Mouse (Mus musculus) ES-E14 (cell line): ENCODE measurements around the gene Rnf152. TPM values are rescaled to one million over a fixed set of nuclear protein-coding genes. Genes with fewer than 3 reads are reported as not detected.

Source experiments
- DNase-seq: peaks from one replicate; pipeline ENCODE4 v3.0.0-alpha.2; 2013; ENCODE audit warnings: low read depth, low spot score
- H3K27ac ChIP-seq: 2 replicates; pipeline ENCODE4 v1.5.1; 2012; ENCODE audit warnings: low read depth, mild to moderate bottlenecking, low read length, moderate library complexity, mixed read lengths; ENCODE audit not compliant: poor library complexity, insufficient read depth, severe bottlenecking
- H3K36me3 ChIP-seq: 2 replicates; pipeline ENCODE4 v1.6.1; 2012; ENCODE audit warnings: mild to moderate bottlenecking, low read length, moderate library complexity, mixed read lengths; ENCODE audit not compliant: control insufficient read depth, poor library complexity, insufficient read depth, severe bottlenecking
- H3K4me1 ChIP-seq, 2 experiments: fragments of 150-350 bp in 1 of 2; sonication (generic) in 1 of 2; 2 replicates each; pipeline ENCODE4 v1.6.1; 2012; ENCODE audit warnings: low read length in 2 of 2, mild to moderate bottlenecking in 1 of 2, mixed read lengths in 1 of 2; ENCODE audit not compliant: control insufficient read depth in 2 of 2, insufficient read depth in 2 of 2, poor library complexity in 1 of 2
- H3K4me3 ChIP-seq, 2 experiments: fragments of 150-350 bp in 1 of 2; sonication (generic) in 1 of 2; 2 replicates each; pipeline ENCODE4 v1.5.1; 2012; ENCODE audit warnings: low read length in 2 of 2, low read depth in 1 of 2, mild to moderate bottlenecking in 1 of 2, mixed read lengths in 1 of 2; ENCODE audit not compliant: insufficient read depth in 1 of 2, poor library complexity in 1 of 2, severe bottlenecking in 1 of 2
- H3K9ac ChIP-seq: 2 replicates; pipeline ENCODE4 v1.6.1; 2012; ENCODE audit warnings: low read depth, mild to moderate bottlenecking, low read length, mixed read lengths; ENCODE audit not compliant: poor library complexity, insufficient read depth, severe bottlenecking
- H3K9me3 ChIP-seq: fragments of 150-350 bp; sonication (generic); 2 replicates; pipeline ENCODE4 v1.6.1; 2012; ENCODE audit warnings: low read depth, mild to moderate bottlenecking, low read length; ENCODE audit not compliant: control insufficient read depth, insufficient read depth
- CHD2 ChIP-seq: IDR thresholded peaks from 2 replicates; pipeline ENCODE4 v1.6.1; 2014; ENCODE audit warnings: mild to moderate bottlenecking, low read depth, low read length, inconsistent platforms
- HCFC1 ChIP-seq: IDR thresholded peaks from 2 replicates; pipeline ENCODE4 v1.6.1; 2012; ENCODE audit warnings: low read length, inconsistent platforms, borderline replicate concordance; ENCODE audit not compliant: insufficient read depth
- MAFK ChIP-seq: IDR thresholded peaks from 2 replicates; pipeline ENCODE4 v1.6.1; 2014; ENCODE audit warnings: mild to moderate bottlenecking, low read depth, low read length, inconsistent platforms; ENCODE audit not compliant: insufficient read depth
- ZC3H11A ChIP-seq: IDR thresholded peaks from 2 replicates; pipeline ENCODE4 v1.6.1; 2012; ENCODE audit warnings: low read depth, mild to moderate bottlenecking, inconsistent platforms, low read length, borderline replicate concordance
- ZNF384 ChIP-seq: IDR thresholded peaks from 2 replicates; pipeline ENCODE4 v1.6.1; 2012; ENCODE audit warnings: low read depth, low read length, inconsistent platforms
- in situ Hi-C, 2 experiments: fragments of 600-800 bp; cut with MboI; formaldehyde crosslinking; loops; one replicate each; pipeline ENCODE4 v1.15.1; 2025; ENCODE audit warnings: low sequenced_read_pairs in 2 of 2, inconsistent platforms in 1 of 2; ENCODE audit not compliant: unreplicated experiment in 2 of 2
- total RNA-seq: library from RNA; depleted of rRNA; stranded (reverse); fragments of 300-350 nt; gene quantifications from 2 replicates; pipeline ENCODE4 v1.2.3, GENCODE M21; 2012

Gene Rnf152
- total RNA-seq, 1 experiment = 0.22 TPM

DNA sequence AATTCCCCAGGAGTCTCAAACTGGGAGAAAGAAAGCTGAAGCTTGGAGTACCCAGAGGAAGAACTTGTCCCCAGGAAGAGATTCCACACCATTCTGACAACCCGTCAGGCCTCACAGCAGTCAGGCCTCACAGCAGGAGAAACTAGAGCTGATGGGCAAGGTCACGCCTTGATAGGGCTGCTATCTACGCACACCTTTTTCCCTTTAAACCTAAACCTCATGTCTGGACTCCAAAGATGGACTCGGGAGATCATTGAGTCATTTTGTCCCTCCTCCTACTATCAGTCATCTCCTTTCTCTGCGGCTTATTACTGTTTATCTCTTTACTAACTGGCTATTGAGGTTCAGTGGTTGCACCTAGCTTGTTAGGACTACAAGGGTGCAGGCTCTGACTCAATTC lies 96.3 kb downstream of the Rnf152 start:
- no peak for DNase-seq
- H3K4me3 ChIP-seq = no peak overlapping the region
- H3K36me3 ChIP-seq = no peaks in the 10 kb centered on the region
- H3K9ac ChIP-seq = no peak overlapping the region
- no peak for TF ChIP-seq HCFC1
- TF ChIP-seq CHD2 = no peak
- TF ChIP-seq ZC3H11A = no peak
- in situ Hi-C loops = no loop called here
- no peak overlapping the region for H3K27ac ChIP-seq
- H3K4me1 ChIP-seq = no peaks in the 10 kb centered on the region
- H3K9me3 ChIP-seq = no peaks in the 10 kb centered on the region

GRCm38 (mm10) chr1:105257199-105257598 lies 99.3 kb downstream of the Rnf152 start:
- Histone ChIP-seq H3K9ac (no peak overlapping the region), H3K4me3 (no peak overlapping the region), H3K36me3 (no peaks in the 10 kb centered on the region), H3K9me3 (no peaks in the 10 kb centered on the region), H3K27ac (no peak overlapping the region), H3K4me1 (no peaks in the 10 kb centered on the region)
- TF ChIP-seq HCFC1 (no peak), ZC3H11A (no peak), MAFK (no peak), ZNF384 (no peak), CHD2 (no peak)
- no peak for DNase-seq
- in situ Hi-C loops = no loop called here

DNA sequence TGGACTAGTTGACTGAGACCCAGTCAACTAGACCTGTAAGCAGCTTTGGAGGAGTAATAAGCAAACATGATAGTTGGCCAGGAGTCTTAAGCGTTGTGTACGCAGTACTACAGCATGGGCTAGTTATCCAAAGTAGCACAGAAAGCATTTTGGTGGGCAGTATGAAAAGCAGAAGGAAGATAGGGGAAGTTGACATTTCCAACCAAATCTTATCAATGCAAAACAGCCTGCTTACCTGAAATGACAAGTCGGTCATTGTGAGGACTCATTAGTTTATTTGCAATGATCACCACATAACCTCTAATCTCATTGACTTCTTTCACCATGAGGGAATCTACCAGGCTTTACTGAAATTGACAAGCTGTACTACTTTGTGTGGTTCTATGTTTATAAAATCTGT lies 107.3 kb downstream of the Rnf152 start:
- TF ChIP-seq HCFC1 (no peak), ZNF384 (no peak), ZC3H11A (no peak), CHD2 (no peak), MAFK (no peak)

DNA sequence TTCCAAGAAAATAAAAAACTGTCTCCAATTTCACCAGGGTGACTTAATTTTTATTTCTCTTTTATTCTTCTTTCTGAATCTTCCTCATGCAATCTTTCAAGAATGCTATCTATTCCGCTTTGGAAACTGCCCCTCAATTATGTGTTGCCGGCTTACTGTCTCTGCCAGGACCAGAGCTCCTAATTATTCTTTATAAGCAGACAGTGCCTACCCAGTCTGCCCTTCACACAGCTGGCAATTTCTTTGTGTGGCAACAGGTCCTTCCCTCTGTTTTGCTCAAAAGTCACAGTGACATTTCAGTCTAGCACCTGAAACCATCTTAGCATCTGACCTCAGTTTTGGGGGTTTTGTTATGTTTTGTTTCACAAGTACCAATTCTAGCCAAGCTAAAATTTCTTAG lies 109.9 kb downstream of the Rnf152 start:
- in situ Hi-C loops = no loop called here
- H3K9ac ChIP-seq = no peak overlapping the region
- H3K4me3 ChIP-seq = no peak overlapping the region
- DNase-seq = no peak
- H3K9me3 ChIP-seq = no peaks in the 10 kb centered on the region
- no peak overlapping the region for H3K27ac ChIP-seq
- no peaks in the 10 kb centered on the region for H3K4me1 ChIP-seq
- TF ChIP-seq ZNF384 = no peak
- TF ChIP-seq CHD2 = no peak
- no peak for TF ChIP-seq HCFC1
- no peak for TF ChIP-seq ZC3H11A
- no peak for TF ChIP-seq MAFK
- no peaks in the 10 kb centered on the region for H3K36me3 ChIP-seq

More for the DNA sequence above, 107.3 kb downstream of the Rnf152 start:
- H3K4me3 ChIP-seq = no peak overlapping the region
- in situ Hi-C loops = no loop called here
- H3K36me3 ChIP-seq = no peaks in the 10 kb centered on the region
- H3K9ac ChIP-seq = no peak overlapping the region
- no peak for DNase-seq
- no peak overlapping the region for H3K27ac ChIP-seq
- no peaks in the 10 kb centered on the region for H3K9me3 ChIP-seq
- H3K4me1 ChIP-seq = no peaks in the 10 kb centered on the region

DNA sequence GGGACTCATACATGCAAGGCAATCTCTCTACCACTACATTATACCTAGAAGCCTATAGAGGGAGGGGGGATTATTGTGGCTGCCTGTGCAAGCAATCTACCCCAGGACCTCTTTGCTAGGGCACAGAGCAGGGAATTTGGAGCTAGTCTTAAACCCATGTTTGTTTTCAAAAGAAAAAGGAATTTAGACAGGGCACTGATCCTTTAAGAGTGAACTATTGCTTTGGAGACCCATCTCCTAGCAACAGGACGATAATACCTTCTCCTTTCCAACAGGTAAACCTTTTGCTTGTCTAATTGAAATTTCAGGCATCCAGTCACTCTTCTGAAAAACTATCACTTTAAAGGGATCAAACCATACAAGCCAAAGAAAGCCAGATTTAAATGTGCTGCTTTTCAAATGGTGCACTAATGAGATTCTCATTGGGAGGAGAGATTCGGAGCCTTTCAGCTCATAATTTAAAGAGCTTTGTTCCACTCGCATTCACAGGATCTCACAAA lies 110.4 kb downstream of the Rnf152 start:
- H3K4me1 ChIP-seq = no peaks in the 10 kb centered on the region
- no peak for DNase-seq
- in situ Hi-C loops = no loop called here
- no peak overlapping the region for H3K27ac ChIP-seq
- H3K4me3 ChIP-seq = no peak overlapping the region
- TF ChIP-seq HCFC1 (no peak), MAFK (no peak), CHD2 (no peak), ZC3H11A (no peak), ZNF384 (no peak)
- H3K36me3 ChIP-seq = no peaks in the 10 kb centered on the region
- H3K9me3 ChIP-seq = no peaks in the 10 kb centered on the region
- no peak overlapping the region for H3K9ac ChIP-seq
